Comparison of ENCODE assay signal across 26 mouse cellular contexts in the genomic region with DNA sequence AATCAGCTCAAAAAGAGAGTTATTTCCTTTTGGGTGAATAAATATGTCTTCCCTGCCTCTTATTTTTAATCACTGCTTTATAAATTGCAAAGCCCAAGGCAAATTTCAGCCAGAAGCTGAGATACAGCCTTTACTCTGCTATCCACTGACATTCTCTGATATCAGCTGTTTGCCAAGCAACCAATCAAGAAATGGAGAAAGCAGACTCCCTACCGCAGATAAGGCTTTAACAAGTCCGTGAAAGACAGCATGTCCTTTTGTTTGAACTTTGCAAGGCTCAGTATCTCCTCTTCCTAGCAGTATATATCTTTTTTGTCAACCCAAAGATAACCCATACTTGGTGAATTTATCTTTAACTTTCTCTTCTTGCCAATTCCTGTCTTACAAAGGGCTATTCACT.
DNase-seq lines count a peak whose midpoint lies in the region; ATAC-seq lines count a peak whose summit lies in the region.
"Had no signal": no experiment of that assay in that cellular context is flagged by ENCODE, and none has a peak within 500 bp of the region (broad histone marks: within the 10 kb centered on the region; RNA-seq: fewer than 3 reads in every experiment).

No protein-coding gene starts in this region.

- peaks cover 0 to 8% of the 10 kb centered on the region in 2 experiments; a peak in 2 of 4 replicates for H3K4me1 ChIP-seq in heart, embryonic 14.5 days (ENCODE audit: control insufficient read depth in 2 of 2, insufficient read depth in 2 of 2, low read length in 2 of 2)
- 0 out of 2 replicates have a peak, but pooled peaks cover 5% of the 10 kb centered on the region for H3K4me1 ChIP-seq in midbrain, embryonic 14.5 days (ENCODE audit: control insufficient read depth, insufficient read depth, low read length)
- no peaks in the 10 kb centered on the region for H3K4me1 ChIP-seq in midbrain, embryonic 11.5 days (ENCODE audit: control insufficient read depth, insufficient read depth, low read length)
- H3K4me1 ChIP-seq: embryonic facial prominence, embryonic 13.5 days; embryonic facial prominence, embryonic 15.5 days had no signal

- peak overlapping the region; percentile 6; the same call in 1 of the 2 replicates for H3K4me2 ChIP-seq in heart, embryonic 14.5 days (ENCODE audit: low read length)
- no peak overlapping the region for H3K4me2 ChIP-seq in midbrain, embryonic 14.5 days (ENCODE audit: low read length)
- no peak overlapping the region for H3K4me2 ChIP-seq in midbrain, embryonic 11.5 days
- H3K4me2 ChIP-seq: embryonic facial prominence, embryonic 13.5 days; embryonic facial prominence, embryonic 15.5 days; forebrain, embryonic 12.5 days had no signal

- WGBS in heart, embryonic 14.5 days = 6% methylated on average over 2 of the region's 2 CpGs
- 44% methylated on average over 2 of the region's 2 CpGs for WGBS in midbrain, embryonic 14.5 days
- WGBS in midbrain, embryonic 11.5 days = 77% methylated on average over 2 of the region's 2 CpGs

- intact Hi-C loops in heart, postnatal 36 days (cut with DNase I) = no loop called here

- H3K9me3 ChIP-seq in heart, embryonic 14.5 days (ENCODE audit: control insufficient read depth, low read length) = no peaks in the 10 kb centered on the region
- H3K9me3 ChIP-seq in midbrain, embryonic 14.5 days (ENCODE audit: control insufficient read depth, low read length) = no peaks in the 10 kb centered on the region
- H3K9me3 ChIP-seq in midbrain, embryonic 11.5 days (ENCODE audit: control insufficient read depth, low read length) = no peaks in the 10 kb centered on the region
- H3K9me3 ChIP-seq: embryonic facial prominence, embryonic 13.5 days; embryonic facial prominence, embryonic 15.5 days; forebrain, embryonic 10.5 days; forebrain, embryonic 12.5 days; G1E had no signal

- no peaks in the 10 kb centered on the region for H3K36me3 ChIP-seq in heart, embryonic 14.5 days (ENCODE audit: control insufficient read depth, insufficient read depth, low read length)
- H3K36me3 ChIP-seq in midbrain, embryonic 14.5 days (ENCODE audit: control insufficient read depth, insufficient read depth, low read length) = no peaks in the 10 kb centered on the region
- H3K36me3 ChIP-seq in midbrain, embryonic 11.5 days (ENCODE audit: control insufficient read depth, insufficient read depth, low read length) = no peaks in the 10 kb centered on the region
- H3K36me3 ChIP-seq: embryonic facial prominence, embryonic 15.5 days; G1E had no signal

- H3K4me3 ChIP-seq in heart, embryonic 14.5 days (ENCODE audit: control insufficient read depth in 1 of 2, insufficient read depth in 1 of 2, low read depth in 1 of 2, low read length in 2 of 2) = no peak overlapping the region
- no peak overlapping the region for H3K4me3 ChIP-seq in midbrain, embryonic 14.5 days (replicated peaks; ENCODE audit: low read depth, low read length)
- no peak overlapping the region for H3K4me3 ChIP-seq in midbrain, embryonic 11.5 days (ENCODE audit: low read depth, low read length)
- H3K4me3 ChIP-seq: embryonic facial prominence, embryonic 13.5 days; embryonic facial prominence, embryonic 15.5 days; erythroblast, embryonic 14.5 days; forebrain, embryonic 10.5 days; forebrain, embryonic 12.5 days had no signal

- no peak overlapping the region for H3K9ac ChIP-seq in heart, embryonic 14.5 days (ENCODE audit: low read length)
- H3K9ac ChIP-seq in midbrain, embryonic 14.5 days (replicated peaks; ENCODE audit: low read length) = no peak overlapping the region
- H3K9ac ChIP-seq in midbrain, embryonic 11.5 days (ENCODE audit: low read length) = no peak overlapping the region
- H3K9ac ChIP-seq: embryonic facial prominence, embryonic 13.5 days; embryonic facial prominence, embryonic 15.5 days; forebrain, embryonic 12.5 days had no signal

- no peaks in the 10 kb centered on the region for H3K27me3 ChIP-seq in heart, embryonic 14.5 days (ENCODE audit: control insufficient read depth, insufficient read depth, low read length)
- H3K27me3 ChIP-seq in midbrain, embryonic 14.5 days (ENCODE audit: control insufficient read depth, insufficient read depth, low read length) = no peaks in the 10 kb centered on the region
- H3K27me3 ChIP-seq in midbrain, embryonic 11.5 days (ENCODE audit: control insufficient read depth, insufficient read depth, low read length) = no peaks in the 10 kb centered on the region
- H3K27me3 ChIP-seq: CH12.LX; embryonic facial prominence, embryonic 13.5 days; embryonic facial prominence, embryonic 15.5 days; forebrain, embryonic 12.5 days had no signal

- peak overlapping the region in 1 of 2 experiments; percentile 4; a peak in 1 of 4 replicates for H3K27ac ChIP-seq in heart, embryonic 14.5 days (replicated peaks in 1 of 2; ENCODE audit: control insufficient read depth in 1 of 2, insufficient read depth in 1 of 2, low read depth in 2 of 2, low read length in 2 of 2)
- H3K27ac ChIP-seq in midbrain, embryonic 14.5 days (replicated peaks; ENCODE audit: low read depth, low read length) = peak overlapping the region; percentile 26; the same call in 1 of the 2 replicates
- no peak overlapping the region for H3K27ac ChIP-seq in midbrain, embryonic 11.5 days (ENCODE audit: low read depth, low read length)
- H3K27ac ChIP-seq: embryonic facial prominence, embryonic 13.5 days; embryonic facial prominence, embryonic 15.5 days; forebrain, embryonic 10.5 days; forebrain, embryonic 12.5 days had no signal

- DNase-seq in heart, postnatal 36 days = no peak
- DNase-seq in midbrain, embryonic 14.5 days = no peak
- no peak for DNase-seq in midbrain, embryonic 11.5 days (ENCODE audit: low spot score, missing footprints)
- peak; percentile 54 for DNase-seq in testis, postnatal 14 days (ENCODE audit: low spot score)
- no peak for DNase-seq in testis, postnatal 10 days (ENCODE audit: low spot score)
- DNase-seq in c-Kit-positive CD71-positive TER-119-positive erythroid progenitor cells, embryonic 14.5 days (ENCODE audit: low spot score) = no peak
- DNase-seq: adrenal gland, adult 2 months; adrenal gland, postnatal 10 days; adrenal gland, postnatal 25 days; B cell, adult 2 months; cerebellum, adult 11-12 months; cerebellum, adult 2 months; cerebellum, adult 9-10 months; cerebellum, postnatal 10 days; cerebellum, postnatal 25 days had no signal

- no peak for ATAC-seq in heart, embryonic 14.5 days (ENCODE audit: insufficient number of reproducible peaks, insufficient read depth, low FRiP score, low read depth)
- no peak for ATAC-seq in midbrain, embryonic 14.5 days (ENCODE audit: low FRiP score, low TSS enrichment)
- ATAC-seq in midbrain, embryonic 11.5 days (ENCODE audit: low FRiP score) = no peak
- ATAC-seq: CD4-positive, CD25-positive, alpha-beta regulatory T cell, adult 4 months; forebrain, embryonic 14.5 days; forebrain, embryonic 16.5 days had no signal
